Mouse (Mus musculus): ENCODE data around the gene Igsf21.

DNA sequence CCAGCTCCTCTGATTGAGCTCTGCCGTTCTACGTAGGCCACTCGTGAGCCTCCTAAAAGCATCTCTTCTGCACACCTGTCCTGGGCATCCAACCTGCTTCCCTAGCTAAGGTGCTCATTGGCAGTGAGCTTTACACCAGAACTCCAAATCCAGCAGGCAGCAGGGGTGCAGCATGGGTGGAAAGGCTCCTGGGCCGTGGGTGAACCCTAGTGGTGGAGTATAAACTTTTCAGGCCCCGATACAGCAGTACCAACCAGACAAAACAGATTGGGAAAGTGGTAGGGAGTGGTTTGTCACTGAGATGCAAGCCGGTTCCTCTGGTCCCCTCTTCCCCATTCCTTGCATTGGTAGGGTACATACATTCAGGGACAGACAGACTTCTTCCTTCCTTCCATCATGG is 170.2 kb downstream of the Igsf21 start:
- TF ChIP-seq CTCF (IDR thresholded peaks at IDR 0.05; ENCODE audit: extremely low read depth, insufficient read depth, low read length) (0 out of 2 replicates have a peak, but pooled peaks have one; percentile 19), POLR2A (IDR thresholded peaks at IDR 0.05; ENCODE audit: extremely low read depth, insufficient read depth, low read length) (no peak)

All from cortical plate, adult 2 months (tissue).